Mouse (Mus musculus): Measurements from ENCODE around the gene Zic2. TPM values are rescaled to one million over a fixed set of nuclear protein-coding genes. Genes with fewer than 3 reads are reported as not detected.
A peak's percentile ranks its signal among the peaks of the same experiment; 100 is the strongest.
"Not testable (repeated sequence)": the region's sequence is repeated elsewhere in the genome, so short reads cannot be mapped to it uniquely, and the experiment has no call there.

The Zic2 gene
- polyA plus RNA-seq, 1 experiment from 2014 or later, result not detected

DNA sequence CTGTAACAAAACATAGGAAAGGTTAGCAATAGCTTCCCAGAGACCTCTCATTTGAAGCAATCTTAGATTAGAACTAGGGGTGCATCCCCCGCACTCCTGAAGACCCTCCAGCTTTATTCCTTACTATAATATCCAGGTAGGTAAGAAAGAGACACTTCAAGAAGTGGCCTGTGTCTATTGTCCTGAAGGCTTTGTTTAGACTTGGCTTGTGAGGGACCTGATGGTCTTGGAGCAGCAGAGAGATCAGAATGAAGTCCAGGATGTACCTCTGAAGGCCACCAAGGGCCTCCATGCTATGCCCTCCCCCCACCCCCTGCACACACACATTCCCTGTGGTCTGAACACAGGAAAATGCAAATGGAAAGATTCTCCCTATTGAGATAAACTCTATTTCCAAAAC, 15.5 kb upstream of the Zic2 start:
- ATAC-seq (ENCODE audit: low read depth), result no peak
- Histone ChIP-seq H3K27ac (ENCODE audit: low read length) (no peak overlapping the region), H3K9ac (ENCODE audit: low read depth, low read length) (no peak overlapping the region), H3K4me2 (ENCODE audit: low read depth, low read length) (no peak overlapping the region), H3K27me3 (ENCODE audit: control insufficient read depth, insufficient read depth, low read depth, low read length) (peaks cover 49% of the 10 kb centered on the region), H3K9me3 (replicated peaks; ENCODE audit: control insufficient read depth, low read length) (no peaks in the 10 kb centered on the region), H3K4me3 (ENCODE audit: low read depth, low read length) (no peak overlapping the region), H3K36me3 (ENCODE audit: control insufficient read depth, insufficient read depth) (no peaks in the 10 kb centered on the region), H3K4me1 (ENCODE audit: control insufficient read depth, low read depth, low read length) (peaks cover 9% of the 10 kb centered on the region)
- WGBS (ENCODE audit: insufficient replicate concordance), result 61% methylated on average over 1 of the region's 1 CpGs

DNA sequence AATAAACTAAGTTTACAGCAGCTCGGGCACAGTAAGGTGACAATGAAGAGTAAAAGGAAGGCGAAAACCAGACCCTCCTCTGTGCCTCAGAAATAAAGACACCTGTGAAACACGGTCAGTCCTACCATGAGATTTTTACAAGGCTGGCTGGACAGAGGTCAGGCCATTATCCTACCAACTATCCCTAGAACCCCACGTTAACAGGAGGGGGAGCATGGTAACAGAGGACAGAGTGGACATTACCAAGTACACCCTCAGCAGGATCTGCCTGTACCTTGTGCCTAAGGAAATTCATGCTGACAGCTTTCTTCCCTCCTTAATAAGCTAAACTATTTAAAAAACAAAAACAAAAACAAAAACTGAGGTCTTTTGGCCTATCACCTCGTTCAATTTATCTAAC, 15.0 kb upstream of the Zic2 start:
- peaks cover 49% of the 10 kb centered on the region for H3K27me3 ChIP-seq (ENCODE audit: control insufficient read depth, insufficient read depth, low read depth, low read length)
- H3K4me1 ChIP-seq (ENCODE audit: control insufficient read depth, low read depth, low read length), result peaks cover 10% of the 10 kb centered on the region
- H3K9ac ChIP-seq (ENCODE audit: low read depth, low read length), result no peak overlapping the region
- no peak overlapping the region for H3K4me2 ChIP-seq (ENCODE audit: low read depth, low read length)
- 49% methylated on average over 5 of the region's 5 CpGs for WGBS (ENCODE audit: insufficient replicate concordance)
- H3K9me3 ChIP-seq (replicated peaks; ENCODE audit: control insufficient read depth, low read length), result no peaks in the 10 kb centered on the region
- no peak overlapping the region for H3K4me3 ChIP-seq (ENCODE audit: low read depth, low read length)
- H3K27ac ChIP-seq (ENCODE audit: low read length), result no peak overlapping the region
- no peak for ATAC-seq (ENCODE audit: low read depth)
- no peaks in the 10 kb centered on the region for H3K36me3 ChIP-seq (ENCODE audit: control insufficient read depth, insufficient read depth)

DNA sequence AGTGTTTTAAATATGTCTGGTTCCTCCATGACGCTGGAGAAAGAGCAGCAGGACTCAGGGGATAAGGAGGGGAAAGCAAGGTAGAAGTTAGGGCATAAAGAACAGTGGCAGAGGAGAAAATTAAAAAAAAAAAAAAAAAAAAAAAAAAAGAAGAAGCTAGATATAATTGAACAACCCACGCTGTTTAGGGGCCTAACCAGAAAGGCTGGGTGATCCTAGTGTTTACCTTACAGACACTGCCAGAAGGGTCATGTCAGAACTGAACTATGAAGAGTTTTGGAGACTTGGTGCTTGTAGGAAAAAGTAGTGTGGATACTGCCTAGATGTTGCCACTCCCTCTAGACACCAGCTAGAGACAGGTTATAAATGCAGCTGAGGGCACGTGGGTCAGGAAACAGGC, 13.7 kb upstream of the Zic2 start:
- Histone ChIP-seq H3K9me3 (replicated peaks; ENCODE audit: control insufficient read depth, low read length) (no peaks in the 10 kb centered on the region), H3K27me3 (ENCODE audit: control insufficient read depth, insufficient read depth, low read depth, low read length) (peaks cover 60% of the 10 kb centered on the region), H3K36me3 (ENCODE audit: control insufficient read depth, insufficient read depth) (no peaks in the 10 kb centered on the region), H3K9ac (ENCODE audit: low read depth, low read length) (no peak overlapping the region), H3K4me1 (ENCODE audit: control insufficient read depth, low read depth, low read length) (peaks cover 10% of the 10 kb centered on the region), H3K4me3 (ENCODE audit: low read depth, low read length) (no peak overlapping the region), H3K4me2 (ENCODE audit: low read depth, low read length) (no peak overlapping the region), H3K27ac (ENCODE audit: low read length) (no peak overlapping the region)
- 49% methylated on average over 3 of the region's 3 CpGs for WGBS (ENCODE audit: insufficient replicate concordance)
- no peak for ATAC-seq (ENCODE audit: low read depth)

DNA sequence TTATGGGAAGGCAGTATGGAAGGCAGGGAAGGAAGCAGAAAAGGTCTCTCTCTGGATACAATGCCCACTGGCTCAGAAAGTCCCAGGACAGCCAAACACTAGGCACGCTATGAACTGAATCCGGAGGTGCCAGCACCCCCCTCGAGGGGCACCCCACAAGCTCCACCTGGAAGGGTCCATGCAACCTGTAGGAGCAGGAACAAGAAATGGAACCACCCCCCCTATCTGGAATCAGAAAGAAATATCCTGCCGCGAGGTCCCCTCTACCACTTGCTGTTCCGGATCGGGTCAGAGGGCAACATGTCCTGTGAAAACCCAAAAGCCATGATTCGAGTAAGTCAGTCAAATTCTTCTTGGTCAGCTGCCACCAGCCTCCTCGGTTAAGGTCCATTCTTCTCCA, 13.3 kb upstream of the Zic2 start:
- no peak overlapping the region for H3K4me2 ChIP-seq (ENCODE audit: low read depth, low read length)
- H3K36me3 ChIP-seq (ENCODE audit: control insufficient read depth, insufficient read depth), result no peaks in the 10 kb centered on the region
- H3K27ac ChIP-seq (ENCODE audit: low read length), result no peak overlapping the region
- H3K9me3 ChIP-seq (replicated peaks; ENCODE audit: control insufficient read depth, low read length), result no peaks in the 10 kb centered on the region
- no peak overlapping the region for H3K4me3 ChIP-seq (ENCODE audit: low read depth, low read length)
- H3K27me3 ChIP-seq (ENCODE audit: control insufficient read depth, insufficient read depth, low read depth, low read length), result peaks cover 64% of the 10 kb centered on the region
- ATAC-seq (ENCODE audit: low read depth), result no peak
- 38% methylated on average over 9 of the region's 9 CpGs for WGBS (ENCODE audit: insufficient replicate concordance)
- no peak overlapping the region for H3K9ac ChIP-seq (ENCODE audit: low read depth, low read length)
- peaks cover 10% of the 10 kb centered on the region for H3K4me1 ChIP-seq (ENCODE audit: control insufficient read depth, low read depth, low read length)

DNA sequence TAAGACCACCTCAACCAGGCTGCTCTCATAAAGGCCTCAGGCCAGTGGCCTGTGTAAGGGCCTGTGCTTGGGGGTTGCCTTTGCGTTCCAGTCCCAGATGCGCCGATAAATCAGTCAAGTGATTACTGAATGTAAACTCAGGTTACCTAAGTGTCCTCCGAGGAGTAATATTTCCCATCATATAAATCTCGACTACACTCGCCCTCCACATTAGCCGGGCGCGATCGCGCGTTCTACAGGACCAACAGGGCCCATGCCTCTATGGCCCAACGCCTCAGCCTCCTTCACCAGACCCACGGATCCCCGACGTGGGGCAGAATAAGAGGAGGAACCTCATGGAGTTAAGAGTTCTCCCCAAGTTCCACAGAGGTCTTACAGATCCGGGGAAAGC, 12.6 kb upstream of the Zic2 start:
- H3K27me3 ChIP-seq (ENCODE audit: control insufficient read depth, insufficient read depth, low read depth, low read length), result peaks cover 71% of the 10 kb centered on the region
- no peaks in the 10 kb centered on the region for H3K36me3 ChIP-seq (ENCODE audit: control insufficient read depth, insufficient read depth)
- no peak overlapping the region for H3K4me3 ChIP-seq (ENCODE audit: low read depth, low read length)
- no peak overlapping the region for H3K4me2 ChIP-seq (ENCODE audit: low read depth, low read length)
- no peak overlapping the region for H3K27ac ChIP-seq (ENCODE audit: low read length)
- no peak overlapping the region for H3K9ac ChIP-seq (ENCODE audit: low read depth, low read length)
- 19% methylated on average over 17 of the region's 17 CpGs for WGBS (ENCODE audit: insufficient replicate concordance)
- ATAC-seq (ENCODE audit: low read depth), result no peak
- no peaks in the 10 kb centered on the region for H3K9me3 ChIP-seq (replicated peaks; ENCODE audit: control insufficient read depth, low read length)
- peaks cover 10% of the 10 kb centered on the region for H3K4me1 ChIP-seq (ENCODE audit: control insufficient read depth, low read depth, low read length)

DNA sequence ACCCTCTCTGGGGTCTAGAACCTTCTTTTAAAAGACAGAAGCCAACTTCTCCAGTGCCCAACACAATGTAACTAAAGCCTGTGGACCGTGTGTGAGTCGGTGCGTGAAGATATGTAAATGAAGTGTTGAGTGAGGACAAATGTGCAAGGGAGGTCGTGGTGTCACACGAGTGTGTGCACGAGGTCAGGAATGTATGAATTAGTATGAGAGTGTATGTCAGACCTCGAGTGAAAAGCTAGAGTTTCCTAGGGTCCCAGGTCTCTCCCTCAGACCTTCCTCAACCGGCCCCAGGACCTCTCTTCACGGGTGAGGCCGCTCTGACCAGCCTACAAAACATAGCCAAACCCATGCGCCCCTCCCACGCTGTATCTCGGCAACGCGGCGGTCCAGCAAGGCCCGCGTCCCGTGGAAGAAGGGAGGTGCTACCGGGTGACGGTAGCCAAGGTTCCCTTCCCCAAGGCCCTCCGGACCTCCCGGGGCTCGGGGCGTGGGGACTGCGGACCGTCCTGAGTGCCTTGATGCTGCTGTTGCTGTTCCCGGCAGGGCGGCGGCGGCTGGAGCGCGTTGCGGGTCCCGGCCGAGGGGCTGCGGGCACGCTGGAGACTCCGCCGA, 12.0 kb upstream of the Zic2 start:
- ATAC-seq (ENCODE audit: low read depth), result no peak
- H3K4me1 ChIP-seq (ENCODE audit: control insufficient read depth, low read depth, low read length), result peaks cover 10% of the 10 kb centered on the region

DNA sequence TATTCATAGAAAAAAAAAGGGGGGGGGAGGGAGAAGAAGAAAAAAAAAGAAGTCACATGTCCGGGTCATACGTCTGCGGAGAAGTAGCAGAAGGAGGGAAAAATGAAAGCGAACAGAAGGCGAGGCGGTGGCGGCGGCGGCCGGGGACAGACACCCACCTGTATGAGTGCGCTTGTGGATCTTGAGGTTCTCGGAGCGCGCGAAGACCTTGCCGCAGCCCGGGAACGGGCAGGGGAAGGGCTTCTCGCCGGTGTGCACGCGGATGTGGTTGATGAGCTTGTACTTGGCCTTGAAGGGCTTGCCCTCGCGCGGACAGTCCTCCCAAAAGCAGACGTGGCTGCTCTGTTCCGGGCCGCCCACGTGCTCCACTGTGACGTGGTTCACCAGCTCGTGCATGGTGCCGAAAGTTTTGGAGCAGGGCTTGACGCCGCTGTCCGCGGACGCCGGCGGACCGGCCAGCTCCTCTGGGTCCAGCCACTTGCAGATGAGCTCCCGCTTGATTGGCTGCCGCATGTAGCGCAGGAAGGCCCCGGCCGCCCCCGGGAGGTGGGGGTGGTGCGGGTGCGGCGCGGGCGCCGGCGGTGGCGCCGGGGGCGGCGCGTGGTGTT, 11.4 kb upstream of the Zic2 start:
- Histone ChIP-seq H3K4me3 (ENCODE audit: low read depth, low read length) (peak overlapping the region; percentile 56), H3K4me2 (ENCODE audit: low read depth, low read length) (peak overlapping the region; percentile 65), H3K27me3 (ENCODE audit: control insufficient read depth, insufficient read depth, low read depth, low read length) (peaks cover 82% of the 10 kb centered on the region), H3K4me1 (ENCODE audit: control insufficient read depth, low read depth, low read length) (peaks cover 10% of the 10 kb centered on the region)
- H3K36me3 ChIP-seq (ENCODE audit: control insufficient read depth, insufficient read depth); H3K27ac ChIP-seq (ENCODE audit: low read length); H3K9ac ChIP-seq (ENCODE audit: low read depth, low read length); H3K9me3 ChIP-seq (replicated peaks; ENCODE audit: control insufficient read depth, low read length): not testable (repeated sequence)
- ATAC-seq (ENCODE audit: low read depth), result peak; percentile 65; the same call in 1 of the 2 replicates
- under 1% methylated on average over 47 of the region's 58 CpGs for WGBS (ENCODE audit: insufficient replicate concordance)

More for the DNA sequence above, 12.0 kb upstream of the Zic2 start:
- Histone ChIP-seq H3K9ac (ENCODE audit: low read depth, low read length) (no peak overlapping the region), H3K27me3 (ENCODE audit: control insufficient read depth, insufficient read depth, low read depth, low read length) (peaks cover 75% of the 10 kb centered on the region), H3K9me3 (replicated peaks; ENCODE audit: control insufficient read depth, low read length) (no peaks in the 10 kb centered on the region), H3K4me2 (ENCODE audit: low read depth, low read length) (peak overlapping the region; percentile 65), H3K4me3 (ENCODE audit: low read depth, low read length) (peak overlapping the region; percentile 56), H3K36me3 (ENCODE audit: control insufficient read depth, insufficient read depth) (no peaks in the 10 kb centered on the region), H3K27ac (ENCODE audit: low read length) (no peak overlapping the region)
- 2% methylated on average over 40 of the region's 40 CpGs for WGBS (ENCODE audit: insufficient replicate concordance)

DNA sequence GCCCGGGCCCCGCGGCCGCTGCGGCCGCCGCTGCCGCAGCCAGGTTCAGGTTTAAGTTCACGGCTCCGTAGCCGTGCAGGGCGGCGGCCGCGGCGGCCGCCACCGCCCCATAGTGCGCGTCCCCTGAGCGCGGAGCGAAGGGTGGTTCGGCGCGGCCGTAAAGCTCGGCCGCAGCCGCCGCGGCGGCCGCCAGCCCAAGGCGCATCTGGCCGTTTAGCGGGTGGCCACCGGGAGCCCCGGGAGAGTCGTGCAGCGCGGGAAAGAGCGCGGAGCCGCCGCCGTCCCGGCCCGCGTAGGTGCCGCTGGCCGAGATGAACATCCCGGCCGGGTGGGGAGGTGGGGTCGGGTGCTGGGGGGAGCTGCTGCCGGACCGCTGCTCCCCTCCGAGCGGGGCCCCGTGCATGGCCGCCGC, 10.9 kb upstream of the Zic2 start:
- H3K27me3 ChIP-seq (ENCODE audit: control insufficient read depth, insufficient read depth, low read depth, low read length), result peaks cover 87% of the 10 kb centered on the region
- no peak for ATAC-seq (ENCODE audit: low read depth)

More for the DNA sequence above, 10.9 kb upstream of the Zic2 start:
- Histone ChIP-seq H3K4me1 (ENCODE audit: control insufficient read depth, low read depth, low read length) (peaks cover 10% of the 10 kb centered on the region), H3K9ac (ENCODE audit: low read depth, low read length) (no peak overlapping the region), H3K4me2 (ENCODE audit: low read depth, low read length) (peak overlapping the region; percentile 65), H3K4me3 (ENCODE audit: low read depth, low read length) (peak overlapping the region; percentile 56), H3K36me3 (ENCODE audit: control insufficient read depth, insufficient read depth) (no peaks in the 10 kb centered on the region), H3K9me3 (replicated peaks; ENCODE audit: control insufficient read depth, low read length) (no peaks in the 10 kb centered on the region), H3K27ac (ENCODE audit: low read length) (no peak overlapping the region)
- WGBS (ENCODE audit: insufficient replicate concordance), result 0% methylated on average over 57 of the region's 62 CpGs
